Mouse (Mus musculus): ENCODE measurements around the gene Zscan4f.
"Not testable (repeated sequence)": the region's sequence is repeated elsewhere in the genome, so short reads cannot be mapped to it uniquely, and the experiment has no call there.

Gene Zscan4f

GRCm38 (mm10) chr7:11397615-11398014 lies at the start of gene Zscan4f:
Gene Zscan4f (plus strand): TSS chr7:11397915.
- DNase-seq: not testable (repeated sequence)

DNA sequence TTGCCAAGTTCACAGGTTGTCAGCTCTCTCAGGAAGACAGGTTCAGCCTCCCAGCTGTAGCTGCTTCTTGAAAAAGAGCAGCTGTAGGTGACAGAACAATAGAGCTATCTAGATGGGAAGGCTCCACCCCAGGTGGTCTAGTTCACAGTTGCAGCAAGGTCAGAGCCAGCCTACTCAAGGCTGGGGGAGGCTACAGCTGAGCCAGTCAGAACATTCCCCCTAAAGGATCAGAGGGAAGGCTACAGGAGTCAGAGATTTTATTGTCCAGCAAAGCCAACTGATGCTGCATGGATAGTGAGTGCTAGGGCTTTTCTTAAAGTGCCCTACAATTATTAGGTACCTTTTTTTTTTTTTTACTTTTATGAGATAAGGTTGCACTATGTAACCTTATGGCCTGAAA lies 13.1 kb upstream of the Zscan4f start:
- DNase-seq: not testable (repeated sequence)
